Mouse (Mus musculus): ENCODE results near the gene Ppp2r3a. TPM values are rescaled to one million over a fixed set of nuclear protein-coding genes. Genes with fewer than 3 reads are reported as not detected.

Gene Ppp2r3a
- polyA plus RNA-seq, 1 experiment, result 18.7 TPM

GRCm38 (mm10) chr9:101253136-101253535 is 1.5 kb upstream of the Ppp2r3a start:
- no peak for DNase-seq (ENCODE audit: extremely low spot score in 1 of 2, low spot score in 1 of 2)

GRCm38 (mm10) chr9:101252541-101252940 is 946 bp upstream of the Ppp2r3a start:
- DNase-seq (ENCODE audit: extremely low spot score in 1 of 2, low spot score in 1 of 2), result no peak

- peak in 1 of 2 experiments; percentile 36 for DNase-seq (ENCODE audit: extremely low spot score in 1 of 2, low spot score in 1 of 2)
These were observed 483 bp downstream of the Ppp2r3a start for GRCm38 (mm10) chr9:101250981-101251643.

- peak in 1 of 2 experiments; percentile 26 for DNase-seq (ENCODE audit: extremely low spot score in 1 of 2, low spot score in 1 of 2)
These were observed 1.1 kb downstream of the Ppp2r3a start for GRCm38 (mm10) chr9:101250486-101250885.

GRCm38 (mm10) chr9:101249626-101250025 is 2.0 kb downstream of the Ppp2r3a start:
- DNase-seq (ENCODE audit: extremely low spot score in 1 of 2, low spot score in 1 of 2), result no peak

- peak in 1 of 2 experiments; percentile 36 for DNase-seq (ENCODE audit: extremely low spot score in 1 of 2, low spot score in 1 of 2)
These were observed 4.1 kb downstream of the Ppp2r3a start for GRCm38 (mm10) chr9:101247541-101247940.

- DNase-seq (ENCODE audit: extremely low spot score in 1 of 2, low spot score in 1 of 2), result no peak
These were observed 6.1 kb downstream of the Ppp2r3a start for GRCm38 (mm10) chr9:101245493-101245892.

GRCm38 (mm10) chr9:101243711-101244110 is 7.9 kb downstream of the Ppp2r3a start:
- no peak for DNase-seq (ENCODE audit: extremely low spot score in 1 of 2, low spot score in 1 of 2)

GRCm38 (mm10) chr9:101240161-101240560 is 11.4 kb downstream of the Ppp2r3a start:
- DNase-seq (ENCODE audit: extremely low spot score in 1 of 2, low spot score in 1 of 2), result no peak

- no peak for DNase-seq (ENCODE audit: extremely low spot score in 1 of 2, low spot score in 1 of 2)
These were observed 15.8 kb downstream of the Ppp2r3a start for GRCm38 (mm10) chr9:101235786-101236185.

- DNase-seq (ENCODE audit: extremely low spot score in 1 of 2, low spot score in 1 of 2), result no peak
These were observed 19.6 kb downstream of the Ppp2r3a start for GRCm38 (mm10) chr9:101232034-101232433.

- DNase-seq (ENCODE audit: extremely low spot score in 1 of 2, low spot score in 1 of 2), result no peak
These were observed 21.6 kb downstream of the Ppp2r3a start for GRCm38 (mm10) chr9:101230028-101230427.

DNA sequence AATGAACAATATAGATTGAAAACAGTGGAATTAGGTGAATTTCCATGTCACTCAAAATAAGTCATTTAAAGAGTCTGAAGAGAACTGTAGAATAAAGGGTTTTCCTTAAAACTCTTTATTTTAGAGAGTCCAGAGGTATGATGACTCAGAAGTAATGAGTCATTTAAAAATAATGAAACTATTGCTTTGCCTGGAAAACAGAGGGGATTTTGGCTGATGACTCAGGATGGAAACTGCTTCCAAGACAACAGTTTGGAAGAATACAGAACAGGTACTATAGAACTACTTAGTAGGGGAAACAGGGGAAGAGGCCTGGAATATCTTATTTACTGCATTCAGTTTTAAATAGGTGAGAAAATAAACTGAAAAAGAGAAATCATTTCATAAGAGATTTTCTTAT is 22.7 kb downstream of the Ppp2r3a start:
- DNase-seq (ENCODE audit: extremely low spot score in 1 of 2, low spot score in 1 of 2), result no peak

DNA sequence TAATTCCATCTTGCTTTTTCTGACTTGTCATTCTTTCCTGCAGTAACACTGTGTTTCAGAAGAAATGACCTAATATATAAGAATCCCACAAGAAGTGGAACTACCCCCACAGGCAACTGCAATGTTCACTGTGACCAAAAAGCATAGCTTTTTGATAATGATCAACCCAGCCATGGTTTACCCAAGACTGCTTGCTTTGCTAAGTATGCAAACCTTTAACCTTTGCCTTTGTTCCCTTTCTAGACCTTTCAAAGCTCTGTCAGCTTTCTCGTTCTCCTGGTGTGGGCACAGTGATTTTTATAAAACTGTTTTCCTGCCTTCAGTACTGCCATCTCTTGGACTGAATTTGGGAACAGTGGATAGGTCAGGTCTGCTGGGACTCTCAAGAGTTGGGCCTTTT is 43.6 kb downstream of the Ppp2r3a start:
- no peak for DNase-seq (ENCODE audit: extremely low spot score in 1 of 2, low spot score in 1 of 2)

GRCm38 (mm10) chr9:101206516-101206915 is 45.1 kb downstream of the Ppp2r3a start:
- DNase-seq (ENCODE audit: extremely low spot score in 1 of 2, low spot score in 1 of 2), result no peak

DNA sequence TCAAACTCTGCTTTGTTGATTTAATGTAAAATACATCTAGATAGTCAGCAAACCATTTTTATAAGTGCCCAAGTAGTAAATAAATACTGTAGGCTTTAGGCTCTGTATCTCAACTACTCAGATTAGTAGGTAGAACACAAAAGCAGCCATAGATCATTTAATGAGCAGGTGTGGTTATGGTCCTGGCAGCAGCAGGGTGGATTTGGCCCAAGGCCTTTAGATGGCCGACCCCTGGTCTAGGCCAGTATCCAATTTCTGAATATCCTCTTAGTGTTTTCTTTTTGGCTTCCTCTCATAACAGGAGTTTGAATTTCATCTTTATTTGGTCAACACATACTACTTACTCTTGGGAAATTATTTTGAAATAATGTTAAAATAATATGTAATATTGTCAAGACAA is 46.4 kb downstream of the Ppp2r3a start:
- DNase-seq (ENCODE audit: extremely low spot score in 1 of 2, low spot score in 1 of 2), result no peak

GRCm38 (mm10) chr9:101204059-101204458 is 47.5 kb downstream of the Ppp2r3a start:
- no peak for DNase-seq (ENCODE audit: extremely low spot score in 1 of 2, low spot score in 1 of 2)

DNA sequence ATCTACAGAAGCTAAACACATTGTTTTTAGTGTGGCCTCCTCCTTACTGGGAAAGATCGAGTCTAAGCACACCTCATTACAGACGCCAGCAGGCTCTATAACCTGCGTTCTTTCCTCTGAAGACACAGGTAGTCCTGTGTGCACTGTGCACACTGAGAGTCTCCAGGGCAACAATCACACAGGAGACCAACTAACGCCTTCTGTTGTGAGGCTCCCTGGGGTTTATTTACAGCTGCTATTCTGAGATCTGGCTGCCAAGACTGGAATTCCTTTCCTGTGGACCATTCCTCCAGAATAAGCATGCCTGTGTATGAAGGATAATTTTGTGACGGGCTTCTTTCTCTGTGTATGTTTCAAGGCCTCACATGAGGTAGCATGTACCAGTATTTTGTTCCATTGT is 51.0 kb downstream of the Ppp2r3a start:
- no peak for DNase-seq (ENCODE audit: extremely low spot score in 1 of 2, low spot score in 1 of 2)

DNA sequence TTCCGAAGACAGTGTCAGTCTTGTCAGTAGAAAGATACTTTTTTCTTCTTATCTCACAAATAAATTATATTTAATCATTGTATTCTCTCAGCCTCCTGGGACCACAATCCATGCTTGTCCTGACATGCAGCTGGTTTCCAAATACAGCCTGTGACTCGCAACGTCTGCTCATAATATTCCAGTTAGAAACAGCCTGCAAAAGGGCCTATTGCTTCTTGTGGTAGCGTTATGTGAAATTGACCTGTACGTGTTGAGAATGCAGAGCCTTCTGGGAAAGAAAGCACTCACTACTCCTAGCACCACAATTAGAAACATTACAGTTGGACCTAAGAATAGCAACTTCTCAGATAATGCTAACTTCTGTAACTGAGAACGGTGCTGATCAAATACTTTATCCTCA is 52.8 kb downstream of the Ppp2r3a start:
- no peak for DNase-seq (ENCODE audit: extremely low spot score in 1 of 2, low spot score in 1 of 2)

GRCm38 (mm10) chr9:101198261-101198660 is 53.3 kb downstream of the Ppp2r3a start:
- DNase-seq (ENCODE audit: extremely low spot score in 1 of 2, low spot score in 1 of 2), result no peak

- DNase-seq (ENCODE audit: extremely low spot score in 1 of 2, low spot score in 1 of 2), result peak; percentile 83 to 97
These were observed 69.5 kb downstream of the Ppp2r3a start for GRCm38 (mm10) chr9:101181962-101182701.

DNA sequence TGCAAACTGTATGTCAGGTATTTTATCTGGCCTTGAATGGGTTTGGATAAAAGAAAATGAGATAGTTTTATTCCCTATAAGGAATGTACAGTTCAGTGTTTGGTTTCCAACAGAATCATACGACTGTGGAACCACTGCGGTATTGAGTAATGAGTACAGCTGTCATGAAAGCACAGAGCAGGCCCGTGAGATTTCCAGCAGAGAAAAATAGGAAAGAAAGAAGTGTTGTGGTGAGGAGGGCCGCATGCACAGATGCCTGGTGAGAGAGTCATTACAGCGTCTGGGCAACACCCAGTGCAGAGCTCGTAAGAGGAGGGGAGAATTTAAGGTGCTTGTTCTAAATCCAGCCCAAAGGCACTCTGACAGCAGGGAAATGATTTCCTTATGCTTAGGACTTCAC is 70.3 kb downstream of the Ppp2r3a start:
- no peak for DNase-seq (ENCODE audit: extremely low spot score in 1 of 2, low spot score in 1 of 2)

Measured in frontal cortex, adult 2 months (tissue).